8 mouse cellular contexts compared by ENCODE assay signal in the genomic region with DNA sequence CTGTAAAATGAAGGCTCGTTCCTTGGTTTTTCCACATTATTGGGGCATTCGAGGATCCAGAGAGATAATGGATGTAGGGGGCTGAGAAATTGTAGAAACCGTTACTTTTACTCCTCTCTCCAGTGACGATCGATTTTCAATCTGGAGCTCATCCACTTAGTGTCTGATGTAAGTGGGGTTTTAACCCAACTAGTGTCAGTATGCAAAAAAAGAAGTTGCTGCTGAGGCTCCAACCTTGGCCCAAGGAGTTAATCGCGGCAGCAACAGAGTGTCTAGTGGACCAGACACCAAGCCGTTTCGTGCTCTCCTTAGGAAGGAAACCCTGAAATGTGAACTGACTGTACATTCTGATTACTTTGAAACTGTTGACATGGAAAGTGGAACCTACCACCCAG. TPM values are rescaled to one million over a fixed set of nuclear protein-coding genes. Genes with fewer than 3 reads are reported as not detected.
A peak's percentile ranks its signal among the peaks of the same experiment; 100 is the strongest.
DNase-seq lines count a peak whose midpoint lies in the region; ATAC-seq lines count a peak whose summit lies in the region.

No protein-coding gene starts in this region.

- peaks cover 15% of the 10 kb centered on the region for H3K4me1 ChIP-seq in liver, embryonic 11.5 days (replicated peaks; ENCODE audit: control insufficient read depth, insufficient read depth, low read length)

- H3K4me2 ChIP-seq in liver, embryonic 11.5 days: peak overlapping the region; percentile 66

- H3K27me3 ChIP-seq in liver, embryonic 11.5 days (replicated peaks; ENCODE audit: control insufficient read depth, insufficient read depth, low read length): no peaks in the 10 kb centered on the region

- ATAC-seq in liver, embryonic 11.5 days (replicated peaks; ENCODE audit: low FRiP score): no peak
- ATAC-seq in megakaryocyte-erythroid progenitor cell, adult 5-6 weeks (replicated peaks; ENCODE audit: low FRiP score, low TSS enrichment, poor library complexity, severe bottlenecking): no peak
- ATAC-seq in erythroid progenitor cell, adult 5-6 weeks (replicated peaks; ENCODE audit: low FRiP score, poor library complexity, severe bottlenecking): no peak

- H3K4me3 ChIP-seq in liver, embryonic 11.5 days (ENCODE audit: low read depth, low read length): peak overlapping the region; percentile 69

- H3K36me3 ChIP-seq in liver, embryonic 11.5 days (ENCODE audit: control insufficient read depth, insufficient read depth, low read length): peaks cover 8% of the 10 kb centered on the region; the same call in 1 of the 2 replicates

- WGBS in liver, embryonic 11.5 days: 1% methylated on average over 9 of the region's 9 CpGs

- H3K27ac ChIP-seq in liver, embryonic 11.5 days (ENCODE audit: low read depth, low read length): peak overlapping the region; percentile 66; the same call in 1 of the 2 replicates

- H3K9ac ChIP-seq in liver, embryonic 11.5 days (ENCODE audit: low read depth, low read length): peak overlapping the region; percentile 77

- no peaks in the 10 kb centered on the region for H3K9me3 ChIP-seq in liver, embryonic 11.5 days (ENCODE audit: control insufficient read depth, low read length)

- DNase-seq in embryo, embryonic 10 days (ENCODE audit: low spot score): peak; percentile 35
- DNase-seq in embryo, embryonic 10.5 days (ENCODE audit: low spot score): no peak
- DNase-seq in thymus, postnatal 4 days: peak; percentile 31
- no peak for DNase-seq in thymus, postnatal 0 days (ENCODE audit: low spot score)
- no peak for DNase-seq in liver, embryonic 11.5 days (ENCODE audit: low spot score)
- DNase-seq in gastrocnemius, adult 18-20 months (ENCODE audit: low spot score): no peak

RNA-seq across cellular contexts. Expression of gene Ccdc107, which starts 1.1 kb away (rescaled TPM):
- 85.1 and 92.8 TPM in 2 replicates for polyA plus RNA-seq in thymus, postnatal 0 days (2015; fragmentation: Nextera tagmentation; extraction: Ambion mirVana)
- polyA plus RNA-seq in liver, embryonic 11.5 days (2014; fragmentation: Nextera tagmentation; extraction: Ambion mirVana): 60.3 and 60.5 TPM in 2 replicates
- total RNA-seq in megakaryocyte-erythroid progenitor cell, adult 5-6 weeks (2014; fragmentation: Nextera tagmentation): 28.8 and 47.9 TPM in 2 replicates
- total RNA-seq in megakaryocyte-erythroid progenitor cell, adult 5-6 weeks (2017): 44.6 and 46.3 TPM in 2 replicates
- total RNA-seq in gastrocnemius, adult 18-20 months (2021): 10 to 100 TPM; 21.9 to 26.8 TPM
- total RNA-seq in erythroid progenitor cell, adult 5-6 weeks (2015; ENCODE audit: low replicate concordance): 26.0 and 46.9 TPM in 2 replicates
- total RNA-seq in erythroid progenitor cell, adult 5-6 weeks (2017; ENCODE audit: low replicate concordance): 38.5 and 41.1 TPM in 2 replicates

RNA-seq across cellular contexts. Expression of gene Arhgef39, which starts 5.7 kb away (rescaled TPM):
- polyA plus RNA-seq in thymus, postnatal 0 days (2015; fragmentation: Nextera tagmentation; extraction: Ambion mirVana): 35.5 and 37.1 TPM in 2 replicates
- 45.1 and 46.1 TPM in 2 replicates for polyA plus RNA-seq in liver, embryonic 11.5 days (2014; fragmentation: Nextera tagmentation; extraction: Ambion mirVana)
- 44.3 and 50.3 TPM in 2 replicates for total RNA-seq in megakaryocyte-erythroid progenitor cell, adult 5-6 weeks (2014; fragmentation: Nextera tagmentation)
- total RNA-seq in megakaryocyte-erythroid progenitor cell, adult 5-6 weeks (2017): 27.2 and 32.7 TPM in 2 replicates
- not detected for total RNA-seq in gastrocnemius, adult 18-20 months (2021)
- total RNA-seq in erythroid progenitor cell, adult 5-6 weeks (2015; ENCODE audit: low replicate concordance): 233 and 242 TPM in 2 replicates
- total RNA-seq in erythroid progenitor cell, adult 5-6 weeks (2017; ENCODE audit: low replicate concordance): 202 and 213 TPM in 2 replicates

RNA-seq across cellular contexts. Expression of gene Sit1, which starts 10.3 kb away (rescaled TPM):
- polyA plus RNA-seq in thymus, postnatal 0 days (2015; fragmentation: Nextera tagmentation; extraction: Ambion mirVana): 138 and 168 TPM in 2 replicates
- not detected in 2 replicates for polyA plus RNA-seq in liver, embryonic 11.5 days (2014; fragmentation: Nextera tagmentation; extraction: Ambion mirVana)
- total RNA-seq in megakaryocyte-erythroid progenitor cell, adult 5-6 weeks (2014; fragmentation: Nextera tagmentation): 0.61 TPM in 1 of 2 replicates, not detected in the other
- total RNA-seq in megakaryocyte-erythroid progenitor cell, adult 5-6 weeks (2017): not detected in 2 replicates
- not detected for total RNA-seq in gastrocnemius, adult 18-20 months (2021)
- total RNA-seq in erythroid progenitor cell, adult 5-6 weeks (2015; ENCODE audit: low replicate concordance): not detected in 2 replicates
- total RNA-seq in erythroid progenitor cell, adult 5-6 weeks (2017; ENCODE audit: low replicate concordance): 3.2 TPM in 1 of 2 replicates, not detected in the other

RNA-seq across cellular contexts. Expression of gene Car9, which starts 12.9 kb away (rescaled TPM):
- polyA plus RNA-seq in thymus, postnatal 0 days (2015; fragmentation: Nextera tagmentation; extraction: Ambion mirVana): 1.6 TPM in 2 replicates
- 1.5 and 2.0 TPM in 2 replicates for polyA plus RNA-seq in liver, embryonic 11.5 days (2014; fragmentation: Nextera tagmentation; extraction: Ambion mirVana)
- total RNA-seq in megakaryocyte-erythroid progenitor cell, adult 5-6 weeks (2014; fragmentation: Nextera tagmentation): 3.6 and 11.8 TPM in 2 replicates
- 2.1 and 3.3 TPM in 2 replicates for total RNA-seq in megakaryocyte-erythroid progenitor cell, adult 5-6 weeks (2017)
- total RNA-seq in gastrocnemius, adult 18-20 months (2021): 1 to 10 TPM; 1.4 to 2.6 TPM
- total RNA-seq in erythroid progenitor cell, adult 5-6 weeks (2015; ENCODE audit: low replicate concordance): 1.7 TPM in 1 of 2 replicates, not detected in the other
- total RNA-seq in erythroid progenitor cell, adult 5-6 weeks (2017; ENCODE audit: low replicate concordance): not detected in 2 replicates

RNA-seq across cellular contexts. Expression of gene Tpm2, which starts 29.7 kb away (rescaled TPM):
- 28.1 and 34.2 TPM in 2 replicates for polyA plus RNA-seq in thymus, postnatal 0 days (2015; fragmentation: Nextera tagmentation; extraction: Ambion mirVana)
- 46.4 and 51.2 TPM in 2 replicates for polyA plus RNA-seq in liver, embryonic 11.5 days (2014; fragmentation: Nextera tagmentation; extraction: Ambion mirVana)
- total RNA-seq in megakaryocyte-erythroid progenitor cell, adult 5-6 weeks (2014; fragmentation: Nextera tagmentation): not detected in 2 replicates
- total RNA-seq in megakaryocyte-erythroid progenitor cell, adult 5-6 weeks (2017): 0.09 TPM in 1 of 2 replicates, not detected in the other
- total RNA-seq in gastrocnemius, adult 18-20 months (2021): 1,000 to 10,000 TPM; 6,886 to 8,782 TPM
- total RNA-seq in erythroid progenitor cell, adult 5-6 weeks (2015; ENCODE audit: low replicate concordance): not detected in 2 replicates
- total RNA-seq in erythroid progenitor cell, adult 5-6 weeks (2017; ENCODE audit: low replicate concordance): not detected in 2 replicates

Comparison
In these comparisons a context has a peak if more than half of its experiments do, and no peak if none do; other contexts are left out.
1. DNase-seq: peak in embryo, embryonic 10 days (single experiment) and thymus, postnatal 4 days (single experiment); none in embryo, embryonic 10.5 days (single experiment), thymus, postnatal 0 days (single experiment), liver, embryonic 11.5 days (single experiment) and gastrocnemius, adult 18-20 months (single experiment).
2. RNA of gene Arhgef39, which starts 5.7 kb away (total RNA-seq): 202 to 242 TPM in erythroid progenitor cell, adult 5-6 weeks and 27.2 to 50.3 TPM in megakaryocyte-erythroid progenitor cell, adult 5-6 weeks; not detected in gastrocnemius, adult 18-20 months; every median in the first group is over 10 times any median in the second.